8 mouse cellular contexts compared by ENCODE assay signal in the genomic region with DNA sequence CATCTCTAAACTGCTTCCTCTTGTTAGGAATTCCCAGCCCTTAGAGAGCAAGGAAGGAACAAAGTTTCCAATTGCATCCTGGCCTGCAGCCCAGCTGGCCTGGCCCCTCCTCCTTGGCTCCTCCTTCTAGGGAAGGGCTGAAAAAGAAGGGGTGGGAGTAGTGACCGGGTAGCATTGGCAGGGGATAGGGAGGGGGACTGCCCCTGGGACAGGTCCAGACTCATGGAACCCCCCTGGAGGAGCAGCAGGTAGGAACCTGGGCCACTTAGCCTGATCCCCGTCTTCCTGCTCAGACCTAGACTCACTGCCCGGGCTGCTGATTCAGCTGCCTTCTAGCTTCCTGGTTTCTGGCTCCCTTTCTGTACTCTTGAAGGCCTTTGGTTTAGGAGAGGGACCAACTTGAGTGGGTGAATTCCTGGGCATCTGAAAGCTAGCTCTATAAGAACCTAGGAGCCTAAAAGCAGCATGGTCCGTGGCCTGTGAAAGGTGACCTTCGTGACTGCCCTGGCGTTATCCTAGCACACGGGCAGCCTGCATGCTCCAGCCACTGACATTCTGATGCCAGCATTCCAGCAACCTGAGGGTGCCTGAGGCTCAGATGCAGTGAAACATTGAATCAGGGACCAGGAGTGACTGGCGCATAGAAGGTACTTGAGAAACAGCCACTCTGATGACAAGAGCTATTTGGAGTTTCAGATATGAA. TPM values are rescaled to one million over a fixed set of nuclear protein-coding genes. Genes with fewer than 3 reads are reported as not detected.
DNase-seq lines count a peak whose midpoint lies in the region; ATAC-seq and TF ChIP-seq lines count a peak whose summit lies in the region.

No protein-coding gene starts in this region.

- DNase-seq in NIH3T3 (ENCODE audit: low read depth), result peak; percentile 84
- peak; percentile 58 for DNase-seq in forebrain, embryonic 14.5 days (ENCODE audit: low spot score)
- DNase-seq in heart, postnatal 4 days, result peak; percentile 83
- peak; percentile 21 for DNase-seq in midbrain, postnatal 0 days (ENCODE audit: low spot score)
- no peak for DNase-seq in right cerebral cortex, adult 2 months (ENCODE audit: low spot score in 2 of 2)
- DNase-seq in spleen, postnatal 14 days (ENCODE audit: low spot score in 2 of 2), result no peak

- peaks cover 5% of the 10 kb centered on the region; the same call in 1 of the 2 replicates for H3K27me3 ChIP-seq in forebrain, embryonic 14.5 days (replicated peaks; ENCODE audit: control insufficient read depth, insufficient read depth, low read length)
- H3K27me3 ChIP-seq in limb, embryonic 13.5 days, result peaks cover 56% of the 10 kb centered on the region
- H3K27me3 ChIP-seq in midbrain, postnatal 0 days (ENCODE audit: insufficient read depth, low read length), result peaks cover 21% of the 10 kb centered on the region; the same call in 1 of the 2 replicates

- TF ChIP-seq CTCF in bone marrow macrophage, adult 2 months (IDR thresholded peaks at IDR 0.05; ENCODE audit: low read depth, low read length), result no peak
- no peak for TF ChIP-seq CTCF in midbrain, postnatal 0 days (IDR thresholded peaks at IDR 0.05)

- H3K4me1 ChIP-seq in bone marrow macrophage, adult 2 months (ENCODE audit: control insufficient read depth, insufficient read depth, low read length), result peaks cover 8% of the 10 kb centered on the region
- H3K4me1 ChIP-seq in forebrain, embryonic 14.5 days (ENCODE audit: control insufficient read depth, insufficient read depth, low read length), result no peaks in the 10 kb centered on the region
- no peaks in the 10 kb centered on the region for H3K4me1 ChIP-seq in limb, embryonic 13.5 days
- H3K4me1 ChIP-seq in midbrain, postnatal 0 days (ENCODE audit: insufficient read depth, low read length), result no peaks in the 10 kb centered on the region

- no peak overlapping the region for H3K9ac ChIP-seq in forebrain, embryonic 14.5 days (ENCODE audit: low read length)
- H3K9ac ChIP-seq in limb, embryonic 13.5 days, result peak overlapping the region; percentile 35; the same call in 1 of the 2 replicates
- no peak overlapping the region for H3K9ac ChIP-seq in midbrain, postnatal 0 days (replicated peaks; ENCODE audit: low read length, poor library complexity, severe bottlenecking)

- peak overlapping the region; percentile 45 for H3K27ac ChIP-seq in bone marrow macrophage, adult 2 months (ENCODE audit: insufficient read depth, low read depth, low read length)
- H3K27ac ChIP-seq in forebrain, embryonic 14.5 days (ENCODE audit: low read depth, low read length), result no peak overlapping the region
- no peak overlapping the region for H3K27ac ChIP-seq in limb, embryonic 13.5 days
- H3K27ac ChIP-seq in midbrain, postnatal 0 days (ENCODE audit: low read depth, low read length), result no peak overlapping the region

- no peaks in the 10 kb centered on the region for H3K36me3 ChIP-seq in forebrain, embryonic 14.5 days (ENCODE audit: control insufficient read depth, insufficient read depth, low read length)
- no peaks in the 10 kb centered on the region for H3K36me3 ChIP-seq in limb, embryonic 13.5 days
- no peaks in the 10 kb centered on the region for H3K36me3 ChIP-seq in midbrain, postnatal 0 days (ENCODE audit: insufficient read depth, low read length)

- peak overlapping the region; percentile 61 for H3K4me3 ChIP-seq in bone marrow macrophage, adult 2 months (ENCODE audit: insufficient read depth, low read length)
- no peak overlapping the region for H3K4me3 ChIP-seq in forebrain, embryonic 14.5 days (ENCODE audit: low read depth, low read length)
- peak overlapping the region; percentile 36 for H3K4me3 ChIP-seq in limb, embryonic 13.5 days
- H3K4me3 ChIP-seq in midbrain, postnatal 0 days (ENCODE audit: low read depth, low read length), result no peak overlapping the region

- no peaks in the 10 kb centered on the region for H3K9me3 ChIP-seq in forebrain, embryonic 14.5 days (replicated peaks; ENCODE audit: control insufficient read depth, low read length)
- H3K9me3 ChIP-seq in limb, embryonic 13.5 days, result no peaks in the 10 kb centered on the region
- no peaks in the 10 kb centered on the region for H3K9me3 ChIP-seq in midbrain, postnatal 0 days (ENCODE audit: low read length)

- no peak for TF ChIP-seq POLR2A in bone marrow macrophage, adult 2 months (IDR thresholded peaks at IDR 0.05; ENCODE audit: borderline replicate concordance, low read depth, low read length)

- 54% methylated on average over 8 of the region's 8 CpGs for WGBS in forebrain, embryonic 14.5 days
- 50% methylated on average over 8 of the region's 8 CpGs for WGBS in limb, embryonic 13.5 days
- WGBS in midbrain, postnatal 0 days, result 48% methylated on average over 7 of the region's 8 CpGs

- peak; percentile 73 for ATAC-seq in forebrain, embryonic 14.5 days
- peak; percentile 86 for ATAC-seq in limb, embryonic 13.5 days (ENCODE audit: low FRiP score, low read depth)
- no peak for ATAC-seq in midbrain, postnatal 0 days (ENCODE audit: low FRiP score)

- peak overlapping the region; percentile 31 for H3K4me2 ChIP-seq in forebrain, embryonic 14.5 days (ENCODE audit: low read length)
- H3K4me2 ChIP-seq in limb, embryonic 13.5 days (replicated peaks), result peak overlapping the region; percentile 54
- no peak overlapping the region for H3K4me2 ChIP-seq in midbrain, postnatal 0 days (ENCODE audit: low read depth, low read length, poor library complexity, severe bottlenecking)

RNA-seq across cellular contexts. Expression of a gene that starts 34.9 kb away (rescaled TPM):
- 40.2 and 41.1 TPM in 2 replicates for polyA plus RNA-seq in bone marrow macrophage, adult 2 months (2012; ENCODE audit: insufficient read depth, insufficient read length, missing spikeins)
- 4.6 and 5.5 TPM in 2 replicates for polyA plus RNA-seq in forebrain, embryonic 14.5 days (2014; fragmentation: Nextera tagmentation; extraction: Ambion mirVana)
- 10 to 100 TPM; 57.9 to 59.3 TPM for total RNA-seq in heart, postnatal 4 days (2021)
- polyA plus RNA-seq in limb, embryonic 13.5 days (2015; fragmentation: Nextera tagmentation; extraction: Ambion mirVana), result 2.7 and 2.8 TPM in 2 replicates
- total RNA-seq in midbrain, postnatal 0 days (2014; rRNA removed), result 23.2 and 28.6 TPM in 2 replicates
- polyA plus RNA-seq in midbrain, postnatal 0 days (2015; fragmentation: Nextera tagmentation; extraction: Ambion mirVana), result 7.3 and 7.7 TPM in 2 replicates

RNA-seq across cellular contexts. Expression of a gene that starts 53.8 kb away (rescaled TPM):
- 55.9 and 62.3 TPM in 2 replicates for polyA plus RNA-seq in bone marrow macrophage, adult 2 months (2012; ENCODE audit: insufficient read depth, insufficient read length, missing spikeins)
- 19.0 and 25.6 TPM in 2 replicates for polyA plus RNA-seq in forebrain, embryonic 14.5 days (2014; fragmentation: Nextera tagmentation; extraction: Ambion mirVana)
- total RNA-seq in heart, postnatal 4 days (2021), result 10 to 100 TPM; 41.9 to 70.5 TPM
- polyA plus RNA-seq in limb, embryonic 13.5 days (2015; fragmentation: Nextera tagmentation; extraction: Ambion mirVana), result 38.2 and 48.4 TPM in 2 replicates
- 54.4 and 58.3 TPM in 2 replicates for total RNA-seq in midbrain, postnatal 0 days (2014; rRNA removed)
- polyA plus RNA-seq in midbrain, postnatal 0 days (2015; fragmentation: Nextera tagmentation; extraction: Ambion mirVana), result 17.6 and 26.0 TPM in 2 replicates

Comparison
In these comparisons a context has a peak if more than half of its experiments do, and no peak if none do; other contexts are left out.
1. DNase-seq: peak in NIH3T3 (single experiment), forebrain, embryonic 14.5 days (single experiment), heart, postnatal 4 days (single experiment) and midbrain, postnatal 0 days (single experiment); none in right cerebral cortex, adult 2 months (0 of 2) and spleen, postnatal 14 days (0 of 2).
2. H3K4me3 ChIP-seq: peak in bone marrow macrophage, adult 2 months (single experiment) and limb, embryonic 13.5 days (single experiment); none in forebrain, embryonic 14.5 days (single experiment) and midbrain, postnatal 0 days (single experiment).